Mouse (Mus musculus) ES-E14 (cell line): ENCODE data around the gene Cdk2. TPM values are rescaled to one million over a fixed set of nuclear protein-coding genes. Genes with fewer than 3 reads are reported as not detected.
"Not testable (repeated sequence)": the region's sequence is repeated elsewhere in the genome, so short reads cannot be mapped to it uniquely, and the experiment has no call there.

Source experiments
- DNase-seq: peaks from one replicate; pipeline ENCODE4 v3.0.0-alpha.2; 2013; ENCODE audit warnings: low read depth, low spot score
- H3K27ac ChIP-seq: 2 replicates; pipeline ENCODE4 v1.5.1; 2012; ENCODE audit warnings: low read depth, mild to moderate bottlenecking, low read length, moderate library complexity, mixed read lengths; ENCODE audit not compliant: poor library complexity, insufficient read depth, severe bottlenecking
- H3K36me3 ChIP-seq: 2 replicates; pipeline ENCODE4 v1.6.1; 2012; ENCODE audit warnings: mild to moderate bottlenecking, low read length, moderate library complexity, mixed read lengths; ENCODE audit not compliant: control insufficient read depth, poor library complexity, insufficient read depth, severe bottlenecking
- H3K4me1 ChIP-seq, 2 experiments: fragments of 150-350 bp in 1 of 2; sonication (generic) in 1 of 2; 2 replicates each; pipeline ENCODE4 v1.6.1; 2012; ENCODE audit warnings: low read length in 2 of 2, mild to moderate bottlenecking in 1 of 2, mixed read lengths in 1 of 2; ENCODE audit not compliant: control insufficient read depth in 2 of 2, insufficient read depth in 2 of 2, poor library complexity in 1 of 2
- H3K4me3 ChIP-seq, 2 experiments: fragments of 150-350 bp in 1 of 2; sonication (generic) in 1 of 2; 2 replicates each; pipeline ENCODE4 v1.5.1; 2012; ENCODE audit warnings: low read length in 2 of 2, low read depth in 1 of 2, mild to moderate bottlenecking in 1 of 2, mixed read lengths in 1 of 2; ENCODE audit not compliant: insufficient read depth in 1 of 2, poor library complexity in 1 of 2, severe bottlenecking in 1 of 2
- H3K9ac ChIP-seq: 2 replicates; pipeline ENCODE4 v1.6.1; 2012; ENCODE audit warnings: low read depth, mild to moderate bottlenecking, low read length, mixed read lengths; ENCODE audit not compliant: poor library complexity, insufficient read depth, severe bottlenecking
- H3K9me3 ChIP-seq: fragments of 150-350 bp; sonication (generic); 2 replicates; pipeline ENCODE4 v1.6.1; 2012; ENCODE audit warnings: low read depth, mild to moderate bottlenecking, low read length; ENCODE audit not compliant: control insufficient read depth, insufficient read depth
- CHD2 ChIP-seq: IDR thresholded peaks from 2 replicates; pipeline ENCODE4 v1.6.1; 2014; ENCODE audit warnings: mild to moderate bottlenecking, low read depth, low read length, inconsistent platforms
- HCFC1 ChIP-seq: IDR thresholded peaks from 2 replicates; pipeline ENCODE4 v1.6.1; 2012; ENCODE audit warnings: low read length, inconsistent platforms, borderline replicate concordance; ENCODE audit not compliant: insufficient read depth
- MAFK ChIP-seq: IDR thresholded peaks from 2 replicates; pipeline ENCODE4 v1.6.1; 2014; ENCODE audit warnings: mild to moderate bottlenecking, low read depth, low read length, inconsistent platforms; ENCODE audit not compliant: insufficient read depth
- ZC3H11A ChIP-seq: IDR thresholded peaks from 2 replicates; pipeline ENCODE4 v1.6.1; 2012; ENCODE audit warnings: low read depth, mild to moderate bottlenecking, inconsistent platforms, low read length, borderline replicate concordance
- ZNF384 ChIP-seq: IDR thresholded peaks from 2 replicates; pipeline ENCODE4 v1.6.1; 2012; ENCODE audit warnings: low read depth, low read length, inconsistent platforms
- in situ Hi-C, 2 experiments: fragments of 600-800 bp; cut with MboI; formaldehyde crosslinking; loops; one replicate each; pipeline ENCODE4 v1.15.1; 2025; ENCODE audit warnings: low sequenced_read_pairs in 2 of 2, inconsistent platforms in 1 of 2; ENCODE audit not compliant: unreplicated experiment in 2 of 2
- total RNA-seq: library from RNA; depleted of rRNA; stranded (reverse); fragments of 300-350 nt; gene quantifications from 2 replicates; pipeline ENCODE4 v1.2.3, GENCODE M21; 2012

Cdk2 gene
- total RNA-seq, 1 experiment, result 40.7 TPM

DNA sequence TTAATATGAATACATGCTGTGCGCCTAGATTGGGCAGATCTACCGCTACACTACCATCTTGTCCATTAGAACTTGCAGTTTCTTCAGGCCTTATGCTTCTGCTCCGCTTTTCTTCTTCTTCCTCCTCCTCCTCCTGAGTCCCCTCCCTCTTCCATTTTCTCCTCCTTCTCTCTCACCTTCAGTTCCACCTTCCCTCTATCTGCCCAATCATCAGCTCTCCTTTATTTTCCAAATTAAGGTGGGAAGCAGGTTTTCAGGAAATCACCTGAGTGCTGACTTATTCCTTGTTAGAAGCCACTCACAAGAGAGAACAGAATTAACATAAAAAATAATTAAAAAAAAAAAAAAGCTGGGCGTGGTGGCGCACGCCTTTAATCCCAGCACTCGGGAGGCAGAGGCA, 6.5 kb upstream of the Cdk2 start:
- in situ Hi-C loops, H3K9ac ChIP-seq, H3K36me3 ChIP-seq, H3K9me3 ChIP-seq, DNase-seq: not testable (repeated sequence)
- peak overlapping the region; percentile 65; the same call in 1 of the 2 replicates for H3K27ac ChIP-seq
- peak; percentile 69; the same call in 1 of the 2 replicates for TF ChIP-seq ZNF384
- peaks cover 2 to 17% of the 10 kb centered on the region in 2 experiments; a peak in 3 of 4 replicates for H3K4me1 ChIP-seq
- H3K4me3 ChIP-seq, result peak overlapping the region in 1 of 2 experiments; percentile 42; a peak in 1 of 4 replicates

DNA sequence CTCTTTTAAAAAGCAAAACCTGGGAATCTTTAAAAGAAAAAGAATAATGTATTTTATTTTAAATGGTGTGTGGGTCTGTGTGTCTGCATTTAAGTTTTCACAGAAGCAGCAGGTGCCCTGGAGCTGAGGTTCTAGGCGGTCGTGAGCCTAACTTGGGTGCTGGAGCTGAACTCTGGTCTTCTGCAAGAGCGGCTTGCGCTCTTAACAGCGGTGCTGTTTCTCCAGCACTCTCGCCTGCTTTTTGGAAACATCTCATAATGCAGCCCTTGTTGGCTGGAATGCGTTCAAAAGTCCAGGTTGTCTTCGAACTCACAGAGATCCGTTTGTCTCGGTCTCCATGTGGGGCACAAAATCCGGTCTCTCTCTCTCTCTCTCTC, 474 bp upstream of the Cdk2 start:
- TF ChIP-seq CHD2, result no peak
- TF ChIP-seq HCFC1, result no peak
- TF ChIP-seq ZC3H11A, result no peak
- no peak for TF ChIP-seq ZNF384
- no peak for TF ChIP-seq MAFK
- Histone ChIP-seq H3K9ac (peak overlapping the region; percentile 59), H3K9me3 (no peaks in the 10 kb centered on the region), H3K4me1 (peaks cover 5 to 11% of the 10 kb centered on the region in 2 experiments; a peak in 3 of 4 replicates), H3K36me3 (peaks cover 9% of the 10 kb centered on the region), H3K4me3 (peak overlapping the region; percentile 48 to 100), H3K27ac (peak overlapping the region; percentile 61)
- in situ Hi-C loops, result no loop called here
- no peak for DNase-seq

DNA sequence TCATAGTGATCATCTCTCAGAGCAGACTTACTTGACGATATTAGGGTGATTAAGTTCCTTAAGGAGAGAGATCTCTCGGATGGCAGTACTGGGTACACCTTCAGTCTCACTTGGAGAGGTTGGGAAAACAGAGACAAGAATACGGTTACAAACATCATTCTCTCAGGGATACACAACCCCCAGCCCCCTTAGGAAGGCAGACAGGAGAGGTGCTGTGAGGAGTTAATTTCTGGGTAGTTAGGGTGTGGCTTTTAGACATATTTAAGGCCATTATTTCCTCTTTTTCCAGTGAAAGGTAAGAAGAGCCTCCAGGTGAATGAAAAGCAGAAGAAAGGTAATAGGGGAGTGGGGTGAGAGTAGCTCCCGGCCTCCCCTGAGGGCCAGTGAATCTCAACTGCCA, 936 bp downstream of the Cdk2 start, which contains the start of gene Pmel:
Gene Pmel (plus strand): TSS at position 301 of the 400 bp plus-strand sequence.
- TF ChIP-seq ZC3H11A, result no peak
- TF ChIP-seq ZNF384, result no peak
- TF ChIP-seq CHD2, result no peak
- TF ChIP-seq HCFC1, result no peak
- no peak for TF ChIP-seq MAFK
- DNase-seq, result no peak

DNA sequence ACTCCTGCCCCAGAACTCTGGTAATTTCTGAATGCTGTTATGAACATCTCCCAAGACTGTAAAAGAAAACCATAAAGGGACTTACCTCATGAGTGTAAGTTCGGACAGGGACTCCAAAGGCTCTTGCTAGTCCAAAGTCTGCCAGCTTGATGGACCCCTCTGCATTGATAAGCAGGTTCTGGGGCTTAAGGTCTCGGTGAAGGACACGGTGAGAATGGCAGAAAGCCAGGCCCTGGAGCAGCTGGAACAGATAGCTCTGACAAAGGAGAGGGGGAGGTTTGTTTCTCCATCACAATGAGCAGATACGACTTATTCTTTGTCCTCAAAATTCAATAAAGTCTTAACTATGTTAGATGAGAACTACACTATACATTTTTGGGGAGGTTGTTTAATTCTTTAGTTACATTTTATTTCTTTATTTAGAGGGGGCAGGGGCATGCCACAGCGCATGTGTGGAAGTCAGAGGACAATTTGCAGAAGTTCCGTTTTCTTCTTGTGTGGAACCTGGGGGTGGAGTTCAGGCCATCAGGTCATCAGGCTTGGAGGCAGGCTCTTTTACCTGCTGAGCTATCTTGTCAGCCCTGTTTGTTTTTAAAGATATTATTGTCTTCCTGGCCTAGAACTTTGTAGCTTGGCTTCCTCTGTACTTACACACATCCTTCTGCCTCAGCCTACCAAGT, 2.4 kb downstream of the Cdk2 start:
- H3K27ac ChIP-seq, result no peak overlapping the region
- peaks cover 27% of the 10 kb centered on the region for H3K36me3 ChIP-seq
- peaks cover 5 to 14% of the 10 kb centered on the region in 2 experiments; a peak in 3 of 4 replicates for H3K4me1 ChIP-seq
- in situ Hi-C loops, result no loop called here
- H3K9ac ChIP-seq, result no peak overlapping the region
- TF ChIP-seq HCFC1, result no peak
- no peak for TF ChIP-seq ZC3H11A
- no peak for TF ChIP-seq ZNF384
- no peak for TF ChIP-seq CHD2
- TF ChIP-seq MAFK, result no peak
- H3K4me3 ChIP-seq, result no peak overlapping the region
- no peak for DNase-seq
- H3K9me3 ChIP-seq, result no peaks in the 10 kb centered on the region

More for the DNA sequence above, 936 bp downstream of the Cdk2 start, which contains the start of gene Pmel:
- H3K36me3 ChIP-seq, result peaks cover 19% of the 10 kb centered on the region
- H3K27ac ChIP-seq, result peak within 1 kb of the TSS; percentile 90
- H3K9ac ChIP-seq, result peak within 1 kb of the TSS; percentile 88
- peaks cover 5 to 16% of the 10 kb centered on the region in 2 experiments; a peak in 3 of 4 replicates for H3K4me1 ChIP-seq
- H3K4me3 ChIP-seq, result peak within 1 kb of the TSS; percentile 84 to 100
- in situ Hi-C loops, result no loop called here
- no peaks in the 10 kb centered on the region for H3K9me3 ChIP-seq

DNA sequence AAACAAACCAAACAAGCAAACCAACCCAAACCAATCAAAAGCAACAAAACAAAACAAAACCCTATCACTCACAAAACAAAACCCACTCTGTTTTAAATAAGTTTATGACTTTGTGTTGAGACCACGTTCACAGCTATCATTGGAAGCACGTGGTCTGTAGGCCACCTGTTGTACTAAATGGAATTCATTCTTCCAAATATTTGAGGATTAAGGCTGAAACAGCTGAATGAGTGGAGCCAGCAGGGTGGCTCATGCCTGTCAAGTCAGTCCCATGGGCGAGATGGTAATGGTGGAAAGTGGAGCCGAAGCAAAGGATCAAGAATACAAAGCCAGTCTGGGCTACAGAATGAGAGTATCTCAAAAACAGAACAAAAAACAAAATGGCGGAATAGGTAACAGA, 4.1 kb downstream of the Cdk2 start:
- Histone ChIP-seq H3K4me3 (no peak overlapping the region), H3K4me1 (peaks cover 5 to 12% of the 10 kb centered on the region in 2 experiments; a peak in 3 of 4 replicates), H3K9ac (no peak overlapping the region), H3K27ac (no peak overlapping the region), H3K36me3 (peaks cover 27% of the 10 kb centered on the region), H3K9me3 (no peaks in the 10 kb centered on the region)
- no peak for DNase-seq
- in situ Hi-C loops, result no loop called here
- TF ChIP-seq MAFK (no peak), CHD2 (no peak), ZC3H11A (no peak), ZNF384 (no peak), HCFC1 (no peak)
